Mouse (Mus musculus) midbrain, embryonic 16.5 days (tissue): ENCODE data around the gene 1810010D01Rik. TPM values are rescaled to one million over a fixed set of nuclear protein-coding genes. Genes with fewer than 3 reads are reported as not detected.

Source experiments
- ATAC-seq: fragments of 200-750 bp; cut with Nextera tagmentation; 2 replicates; pipeline ENCODE4 v1.8.0; 2017; ENCODE audit warnings: moderate TSS enrichment
- H3K27ac ChIP-seq: fragments of 300-500 bp; sonication (generic); 2 replicates; pipeline ENCODE4 v1.5.1; 2014; ENCODE audit warnings: mild to moderate bottlenecking, low read length, mixed read lengths
- H3K27me3 ChIP-seq: fragments of 300-500 bp; sonication (generic); 2 replicates; pipeline ENCODE4 v1.6.1; 2014; ENCODE audit warnings: low read depth, low read length, mixed read lengths; ENCODE audit not compliant: control insufficient read depth, insufficient read depth
- H3K36me3 ChIP-seq: fragments of 300-500 bp; sonication (generic); 2 replicates; pipeline ENCODE4 v1.6.1; 2014; ENCODE audit warnings: mild to moderate bottlenecking, low read length, moderate library complexity, mixed read lengths; ENCODE audit not compliant: control insufficient read depth, insufficient read depth
- H3K4me1 ChIP-seq: fragments of 300-500 bp; sonication (generic); 2 replicates; pipeline ENCODE4 v1.6.1; 2014; ENCODE audit warnings: mild to moderate bottlenecking, low read length, mixed read lengths; ENCODE audit not compliant: control insufficient read depth, insufficient read depth
- H3K4me2 ChIP-seq: fragments of 300-500 bp; sonication (generic); 2 replicates; pipeline ENCODE4 v1.6.1; 2014; ENCODE audit warnings: mild to moderate bottlenecking, low read length, mixed read lengths
- H3K4me3 ChIP-seq: fragments of 300-500 bp; sonication (generic); 2 replicates; pipeline ENCODE4 v1.5.1; 2014; ENCODE audit warnings: low read depth, mild to moderate bottlenecking, low read length, moderate library complexity, mixed read lengths
- H3K9ac ChIP-seq: fragments of 300-500 bp; sonication (generic); 2 replicates; pipeline ENCODE4 v1.6.1; 2014; ENCODE audit warnings: low read depth, low read length, mixed read lengths
- H3K9me3 ChIP-seq: fragments of 300-500 bp; sonication (generic); replicated peaks from 2 replicates; pipeline ENCODE4 v1.6.1; 2014; ENCODE audit warnings: mild to moderate bottlenecking, low read length, mixed read lengths; ENCODE audit not compliant: control insufficient read depth, poor library complexity, severe bottlenecking
- WGBS: fragments of 180-500 bp; shearing (Covaris S2); extraction: QIAGEN DNeasy Blood & Tissue Kit; methylation state at CpG from one replicate; pipeline ENCODE4 v1.1.7; 2014; 5-methylcytosine and 5-hydroxymethylcytosine counted together
- polyA plus RNA-seq: library from polyadenylated mRNA; unstranded; fragments of >200 nt; fragmentation: Nextera tagmentation; extraction: Ambion mirVana; gene quantifications from 2 replicates; pipeline ENCODE4 v1.2.1, GENCODE M21; 2015

1810010D01Rik gene
- polyA plus RNA-seq, 1 experiment from 2014 or later: 0.36 TPM

- H3K4me1 ChIP-seq: no peaks in the 10 kb centered on the region
- 82% methylated on average over 4 of the region's 4 CpGs for WGBS
- no peak overlapping the region for H3K27ac ChIP-seq
- no peak for ATAC-seq
- H3K27me3 ChIP-seq: no peaks in the 10 kb centered on the region
- H3K4me3 ChIP-seq: no peak overlapping the region
- H3K9me3 ChIP-seq: no peaks in the 10 kb centered on the region
- no peak overlapping the region for H3K4me2 ChIP-seq
- H3K36me3 ChIP-seq: no peaks in the 10 kb centered on the region
- H3K9ac ChIP-seq: no peak overlapping the region
Observed at GRCm38 (mm10) chr7:145240929-145241328, 33.0 kb upstream of the 1810010D01Rik start.

- WGBS: 79% methylated on average over 8 of the region's 8 CpGs
- Histone ChIP-seq H3K27ac (no peak overlapping the region), H3K9me3 (no peaks in the 10 kb centered on the region), H3K36me3 (no peaks in the 10 kb centered on the region), H3K4me1 (no peaks in the 10 kb centered on the region), H3K4me2 (no peak overlapping the region), H3K4me3 (no peak overlapping the region), H3K27me3 (no peaks in the 10 kb centered on the region), H3K9ac (no peak overlapping the region)
- no peak for ATAC-seq
Observed at GRCm38 (mm10) chr7:145239736-145240505, 32.0 kb upstream of the 1810010D01Rik start.

- Histone ChIP-seq H3K27ac (no peak overlapping the region), H3K4me2 (no peak overlapping the region), H3K4me1 (no peaks in the 10 kb centered on the region), H3K9ac (no peak overlapping the region), H3K9me3 (no peaks in the 10 kb centered on the region), H3K4me3 (no peak overlapping the region), H3K27me3 (no peaks in the 10 kb centered on the region), H3K36me3 (no peaks in the 10 kb centered on the region)
- WGBS: 68% methylated on average over 6 of the region's 6 CpGs
- no peak for ATAC-seq
Observed at GRCm38 (mm10) chr7:145239145-145239544, 31.2 kb upstream of the 1810010D01Rik start.

GRCm38 (mm10) chr7:145234841-145235790 is 27.2 kb upstream of the 1810010D01Rik start:
- H3K4me2 ChIP-seq: no peak overlapping the region

GRCm38 (mm10) chr7:145231659-145232058 is 23.7 kb upstream of the 1810010D01Rik start:
- 80% methylated on average over 9 of the region's 9 CpGs for WGBS

More at GRCm38 (mm10) chr7:145234841-145235790, 27.2 kb upstream of the 1810010D01Rik start:
- no peak overlapping the region for H3K4me3 ChIP-seq
- no peak overlapping the region for H3K27ac ChIP-seq
- no peaks in the 10 kb centered on the region for H3K27me3 ChIP-seq
- H3K4me1 ChIP-seq: no peaks in the 10 kb centered on the region
- H3K36me3 ChIP-seq: no peaks in the 10 kb centered on the region
- ATAC-seq: no peak
- H3K9me3 ChIP-seq: no peaks in the 10 kb centered on the region
- H3K9ac ChIP-seq: no peak overlapping the region
- WGBS: 86% methylated on average over 10 of the region's 10 CpGs

GRCm38 (mm10) chr7:145226641-145227040 is 18.7 kb upstream of the 1810010D01Rik start:
- no peak overlapping the region for H3K27ac ChIP-seq
- no peaks in the 10 kb centered on the region for H3K9me3 ChIP-seq
- no peaks in the 10 kb centered on the region for H3K36me3 ChIP-seq
- H3K9ac ChIP-seq: no peak overlapping the region
- WGBS: 93% methylated on average over 6 of the region's 6 CpGs
- H3K27me3 ChIP-seq: no peaks in the 10 kb centered on the region
- no peak overlapping the region for H3K4me3 ChIP-seq
- H3K4me1 ChIP-seq: no peaks in the 10 kb centered on the region
- no peak for ATAC-seq
- no peak overlapping the region for H3K4me2 ChIP-seq

More at GRCm38 (mm10) chr7:145231659-145232058, 23.7 kb upstream of the 1810010D01Rik start:
- H3K27ac ChIP-seq: no peak overlapping the region
- H3K4me3 ChIP-seq: no peak overlapping the region
- ATAC-seq: no peak
- H3K4me2 ChIP-seq: no peak overlapping the region
- H3K36me3 ChIP-seq: no peaks in the 10 kb centered on the region
- no peaks in the 10 kb centered on the region for H3K4me1 ChIP-seq
- H3K9me3 ChIP-seq: no peaks in the 10 kb centered on the region
- no peak overlapping the region for H3K9ac ChIP-seq
- H3K27me3 ChIP-seq: no peaks in the 10 kb centered on the region

GRCm38 (mm10) chr7:145225626-145226025 is 17.7 kb upstream of the 1810010D01Rik start:
- Histone ChIP-seq H3K36me3 (no peaks in the 10 kb centered on the region), H3K4me2 (no peak overlapping the region), H3K4me3 (no peak overlapping the region), H3K27me3 (no peaks in the 10 kb centered on the region), H3K9ac (no peak overlapping the region), H3K9me3 (no peaks in the 10 kb centered on the region), H3K27ac (no peak overlapping the region), H3K4me1 (no peaks in the 10 kb centered on the region)
- 91% methylated on average over 6 of the region's 6 CpGs for WGBS
- ATAC-seq: no peak

GRCm38 (mm10) chr7:145221841-145222689 is 14.1 kb upstream of the 1810010D01Rik start:
- Histone ChIP-seq H3K4me1 (no peaks in the 10 kb centered on the region), H3K4me3 (no peak overlapping the region), H3K9ac (no peak overlapping the region), H3K36me3 (no peaks in the 10 kb centered on the region), H3K27ac (no peak overlapping the region), H3K9me3 (no peaks in the 10 kb centered on the region), H3K27me3 (no peaks in the 10 kb centered on the region), H3K4me2 (no peak overlapping the region)
- 40% methylated on average over 2 of the region's 2 CpGs for WGBS
- ATAC-seq: no peak
